Mouse (Mus musculus) embryo, embryonic 11.5 days (tissue): Measurements from ENCODE around the gene Olfr8.
"Not testable (repeated sequence)": the region's sequence is repeated elsewhere in the genome, so short reads cannot be mapped to it uniquely, and the experiment has no call there.

ENCODE experiments used
- DNase-seq: peaks from one replicate; pipeline ENCODE4 v3.0.0-alpha.2; 2012; ENCODE audit warnings: low read depth, low spot score

The Olfr8 gene

DNA sequence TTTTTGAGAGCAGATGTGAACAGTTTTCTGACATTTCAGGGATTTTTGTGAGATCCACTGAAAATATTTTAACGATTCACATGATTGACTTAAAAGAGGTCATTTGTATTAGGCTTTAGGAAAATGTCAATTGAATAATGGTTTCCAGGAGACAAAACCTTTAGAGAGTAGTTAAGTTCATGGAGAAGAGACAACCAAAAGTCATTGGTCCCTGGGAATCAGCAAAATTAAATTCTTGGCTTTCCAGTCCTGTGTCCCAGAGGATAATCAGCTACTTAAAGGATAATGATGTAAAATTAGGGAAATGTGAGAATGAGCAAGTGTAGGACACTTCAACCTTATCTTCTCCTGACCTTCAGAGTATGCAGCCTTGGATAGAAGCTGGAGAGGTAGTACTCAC lies at the start of gene Olfr8:
Olfr8 (plus strand) TSS at position 301 of the 400 bp plus-strand sequence.
- not testable (repeated sequence) for DNase-seq

DNA sequence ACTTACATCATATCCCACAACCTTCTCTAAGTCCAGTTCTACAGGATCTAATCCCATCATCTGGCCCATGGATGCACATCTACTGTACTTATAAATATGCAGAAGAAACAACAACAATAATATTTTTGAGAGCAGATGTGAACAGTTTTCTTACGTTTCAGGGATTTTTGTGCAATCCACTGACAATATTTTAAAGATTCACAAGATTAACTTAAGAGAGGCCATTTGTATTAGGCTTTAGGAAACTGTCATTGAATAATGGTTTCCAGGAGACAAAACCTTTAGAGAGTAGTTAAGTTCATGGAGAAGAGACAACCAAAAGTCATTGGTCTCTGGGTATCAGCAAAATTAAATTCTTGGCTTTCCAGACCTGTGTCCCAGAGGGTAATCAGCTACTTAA lies 37.6 kb upstream of the Olfr8 start, which contains the start of gene Olfr1354:
Olfr1354 (plus strand) TSS at position 301 of the 400 bp plus-strand sequence.
- not testable (repeated sequence) for DNase-seq

DNA sequence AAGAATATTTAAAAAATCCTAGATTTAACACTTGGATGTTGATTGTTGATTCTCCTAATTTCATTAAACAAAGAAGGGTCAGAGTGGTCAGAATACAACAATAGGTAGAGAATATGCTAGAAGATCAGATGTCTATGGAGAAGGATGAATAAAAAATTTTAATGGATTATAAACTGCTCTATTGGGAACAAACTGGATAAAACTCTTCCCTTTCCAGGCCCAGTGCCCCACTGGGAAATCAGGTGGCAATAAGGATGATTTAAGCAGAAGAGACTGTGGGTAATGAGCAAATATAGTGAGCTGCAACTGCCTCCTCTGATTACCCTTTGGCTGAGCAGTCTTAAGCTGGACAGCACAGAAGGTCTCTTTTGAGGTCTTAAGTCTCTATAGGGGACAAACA lies 12.6 kb downstream of the Olfr8 start, which contains the start of gene Olfr1353:
Olfr1353 (plus strand) TSS at position 301 of the 400 bp plus-strand sequence.
- DNase-seq, result not testable (repeated sequence)

DNA sequence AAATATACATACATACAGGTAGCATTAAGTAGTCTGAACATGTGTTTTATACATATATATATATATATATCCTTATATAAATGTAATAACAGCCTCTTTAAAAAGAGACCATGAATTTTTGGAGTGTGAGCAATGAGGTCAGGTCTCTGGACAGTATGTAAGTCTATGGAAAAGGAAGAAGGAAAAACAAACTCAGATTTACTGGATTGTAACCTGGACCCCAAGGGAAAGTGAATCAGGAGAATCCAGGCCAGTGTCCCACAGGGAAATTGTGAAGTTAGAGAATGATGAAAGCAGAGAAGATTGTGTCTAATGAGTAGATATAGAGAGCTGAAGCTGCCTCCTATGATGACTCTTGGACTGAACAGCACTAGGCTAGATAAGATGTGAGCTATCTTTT lies 30.3 kb downstream of the Olfr8 start, which contains the start of gene Olfr1352:
Olfr1352 (plus strand) TSS at position 301 of the 400 bp plus-strand sequence.
- DNase-seq, result no peak
